In the genomic region with DNA sequence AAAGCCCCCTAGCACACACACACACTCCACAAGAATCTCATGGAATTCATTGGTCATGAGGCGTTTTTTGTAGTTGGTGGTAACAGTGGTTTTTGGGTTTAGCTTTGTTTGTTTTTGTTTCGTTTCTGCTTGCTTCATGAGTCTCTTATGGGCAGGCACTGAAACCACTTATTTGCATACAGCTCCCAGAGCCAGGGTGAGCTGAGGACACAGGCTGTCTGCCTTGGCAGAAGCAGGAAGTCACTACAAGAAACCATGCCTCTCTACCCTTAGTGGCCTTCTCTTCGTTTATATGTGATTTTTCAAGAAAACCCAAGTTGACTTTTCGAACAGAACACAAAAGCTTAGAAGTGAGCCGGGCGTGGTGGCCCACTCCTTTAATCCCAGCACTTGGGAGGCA, we compare ENCODE assay signal across 10 mouse cellular contexts.
DNase-seq lines count a peak whose midpoint lies in the region; ATAC-seq and TF ChIP-seq lines count a peak whose summit lies in the region.
"Had no signal": no experiment of that assay in that cellular context is flagged by ENCODE, and none has a peak within 500 bp of the region (broad histone marks: within the 10 kb centered on the region; RNA-seq: fewer than 3 reads in every experiment).

No protein-coding gene starts in this region.

- H3K27me3 ChIP-seq in hindbrain, embryonic 12.5 days: no peaks in the 10 kb centered on the region
- H3K27me3 ChIP-seq: embryonic facial prominence, embryonic 13.5 days; liver, embryonic 13.5 days had no signal

- DNase-seq in right cerebral cortex, postnatal 10 days (ENCODE audit: low spot score in 2 of 2): peak; percentile 47 to 52
- no peak for DNase-seq in right cerebral cortex, adult 18-20 months
- peak; percentile 85 for DNase-seq in kidney, postnatal 14 days
- peak; percentile 76 to 81 for DNase-seq in natural killer cell, adult 2 months (ENCODE audit: low spot score in 2 of 2)
- DNase-seq: liver, embryonic 13.5 days had no signal

- peaks cover 6% of the 10 kb centered on the region for H3K4me1 ChIP-seq in bone marrow, adult 2 months (ENCODE audit: control insufficient read depth, insufficient read depth, low read length)
- no peaks in the 10 kb centered on the region for H3K4me1 ChIP-seq in hindbrain, embryonic 12.5 days
- H3K4me1 ChIP-seq: embryonic facial prominence, embryonic 13.5 days had no signal

- H3K4me3 ChIP-seq in bone marrow, adult 2 months (replicated peaks; ENCODE audit: control insufficient read depth, low read depth, low read length): peak overlapping the region; percentile 37
- H3K4me3 ChIP-seq in hindbrain, embryonic 12.5 days: no peak overlapping the region
- H3K4me3 ChIP-seq: embryonic facial prominence, embryonic 13.5 days; liver, embryonic 13.5 days had no signal

- H3K27ac ChIP-seq in bone marrow, adult 2 months (ENCODE audit: control insufficient read depth, insufficient read depth, low read depth, low read length, poor library complexity): no peak overlapping the region
- H3K27ac ChIP-seq in hindbrain, embryonic 12.5 days: no peak overlapping the region
- H3K27ac ChIP-seq: embryonic facial prominence, embryonic 13.5 days; liver, embryonic 13.5 days had no signal

- no peak overlapping the region for H3K9ac ChIP-seq in hindbrain, embryonic 12.5 days
- H3K9ac ChIP-seq: embryonic facial prominence, embryonic 13.5 days; liver, embryonic 13.5 days had no signal

- WGBS in bone marrow, adult 2 months: 1% methylated on average over 6 of the region's 6 CpGs
- 70% methylated on average over 6 of the region's 6 CpGs for WGBS in hindbrain, embryonic 12.5 days

- no peak for ATAC-seq in frontal cortex, adult (ENCODE audit: low TSS enrichment)
- no peak for ATAC-seq in hindbrain, embryonic 12.5 days (ENCODE audit: low FRiP score)
- ATAC-seq in erythroid progenitor cell, adult 5-6 weeks (replicated peaks; ENCODE audit: low FRiP score, poor library complexity, severe bottlenecking): no peak

- H3K36me3 ChIP-seq in hindbrain, embryonic 12.5 days: no peaks in the 10 kb centered on the region
- H3K36me3 ChIP-seq: embryonic facial prominence, embryonic 13.5 days; liver, embryonic 13.5 days had no signal

- H3K9me3 ChIP-seq in hindbrain, embryonic 12.5 days (replicated peaks): no peaks in the 10 kb centered on the region
- H3K9me3 ChIP-seq: embryonic facial prominence, embryonic 13.5 days; liver, embryonic 13.5 days had no signal

- TF ChIP-seq POLR2A in bone marrow, adult 2 months (IDR thresholded peaks at IDR 0.05; ENCODE audit: borderline replicate concordance, control insufficient read depth, low read depth, low read length): no peak

- TF ChIP-seq CTCF in bone marrow, adult 2 months (IDR thresholded peaks at IDR 0.05; ENCODE audit: control insufficient read depth, insufficient read depth, low read length): no peak

- H3K4me2 ChIP-seq in hindbrain, embryonic 12.5 days (replicated peaks): no peak overlapping the region
- H3K4me2 ChIP-seq: embryonic facial prominence, embryonic 13.5 days; liver, embryonic 13.5 days had no signal
